Mouse (Mus musculus) kidney, postnatal 14 days (tissue): ENCODE measurements around the gene Fam196b.

Source experiments
- DNase-seq: peaks from one replicate; pipeline ENCODE4 v3.0.0; 2022; ENCODE audit warnings: mixed read lengths

The Fam196b gene

DNA sequence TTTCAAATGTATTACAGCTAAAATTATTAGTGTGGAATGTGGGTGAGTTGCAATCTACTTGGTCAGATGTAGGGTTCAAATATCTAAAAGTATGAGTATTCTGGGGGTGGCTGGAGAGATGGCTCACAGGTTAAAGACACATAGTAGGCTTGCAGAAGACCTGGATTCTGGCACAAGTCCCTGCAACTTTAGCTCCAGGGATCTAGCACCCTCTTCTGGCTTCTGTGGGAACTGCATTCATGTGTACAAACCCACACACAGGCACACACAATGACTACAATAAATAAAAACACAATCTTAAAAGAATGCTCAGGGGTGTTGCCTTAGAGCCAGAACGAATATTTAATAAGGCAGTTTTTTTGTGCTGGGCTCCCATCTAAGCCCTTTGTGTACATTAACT is 23.3 kb downstream of the Fam196b start:
- no peak for DNase-seq

DNA sequence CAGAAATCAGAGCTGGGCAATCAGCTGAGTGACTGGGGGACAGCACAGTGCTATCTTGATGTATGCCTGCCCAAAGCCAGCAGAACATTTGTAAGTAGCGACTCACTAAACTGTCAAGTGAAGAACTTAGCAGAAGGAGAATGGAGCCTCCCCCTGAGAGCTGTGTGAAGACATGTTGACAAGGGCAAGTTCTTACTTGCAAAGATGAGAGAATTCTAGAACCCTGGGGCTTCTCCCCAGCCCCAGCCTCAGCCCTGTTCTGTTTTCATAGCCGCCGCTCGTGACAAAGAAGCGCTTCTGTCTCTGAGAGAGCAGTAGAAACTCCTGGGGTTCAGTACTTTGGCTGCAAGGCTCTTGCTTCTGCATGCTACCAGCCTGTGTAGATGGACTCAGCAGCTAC is 25.1 kb downstream of the Fam196b start:
- no peak for DNase-seq

DNA sequence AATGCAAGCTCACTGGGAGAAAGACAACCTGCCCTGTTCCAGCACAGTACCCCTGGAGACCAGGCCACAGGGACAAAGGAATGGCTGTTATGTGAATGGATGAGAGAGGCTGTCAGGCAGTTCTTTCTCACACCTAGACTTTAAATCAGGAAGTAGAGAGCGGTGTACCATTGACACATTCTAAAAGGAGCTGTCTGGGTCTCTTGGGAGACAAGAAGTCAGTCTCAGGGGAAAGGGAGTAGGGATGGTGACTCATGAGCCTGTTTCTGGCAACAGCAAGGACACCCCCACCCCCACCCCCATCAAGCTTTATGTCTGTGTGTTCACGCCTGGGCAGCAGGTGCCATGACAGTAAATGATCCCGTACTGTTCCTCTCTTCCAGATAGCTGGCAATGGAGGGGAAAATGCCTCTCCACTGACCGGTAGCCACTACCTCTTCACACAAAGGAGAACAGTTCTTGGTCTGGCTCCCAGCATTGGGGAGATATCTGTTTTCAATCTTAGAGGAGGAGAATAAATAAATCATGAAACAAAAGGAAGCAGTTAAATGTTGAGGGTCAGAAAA is 29.2 kb downstream of the Fam196b start:
- no peak for DNase-seq

DNA sequence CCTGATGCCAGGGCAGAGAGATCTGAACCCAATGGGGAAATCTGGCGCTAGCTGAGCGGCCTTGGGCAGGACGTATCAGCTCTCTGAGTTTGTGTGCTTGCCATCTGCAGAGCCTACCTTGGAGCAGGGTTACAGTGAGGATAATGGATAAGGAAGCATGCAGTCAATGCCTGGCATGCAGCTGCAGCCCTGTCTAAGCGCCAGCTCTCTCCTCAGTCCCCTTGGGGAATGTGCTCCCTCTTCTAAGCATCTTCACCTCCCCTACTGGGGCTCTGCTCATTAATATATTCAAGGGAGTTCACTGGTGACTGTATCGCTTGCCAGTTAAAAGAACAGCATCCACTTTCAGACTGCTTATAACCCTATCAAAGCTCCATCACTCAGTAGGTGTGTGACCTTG is 29.7 kb downstream of the Fam196b start:
- no peak for DNase-seq

DNA sequence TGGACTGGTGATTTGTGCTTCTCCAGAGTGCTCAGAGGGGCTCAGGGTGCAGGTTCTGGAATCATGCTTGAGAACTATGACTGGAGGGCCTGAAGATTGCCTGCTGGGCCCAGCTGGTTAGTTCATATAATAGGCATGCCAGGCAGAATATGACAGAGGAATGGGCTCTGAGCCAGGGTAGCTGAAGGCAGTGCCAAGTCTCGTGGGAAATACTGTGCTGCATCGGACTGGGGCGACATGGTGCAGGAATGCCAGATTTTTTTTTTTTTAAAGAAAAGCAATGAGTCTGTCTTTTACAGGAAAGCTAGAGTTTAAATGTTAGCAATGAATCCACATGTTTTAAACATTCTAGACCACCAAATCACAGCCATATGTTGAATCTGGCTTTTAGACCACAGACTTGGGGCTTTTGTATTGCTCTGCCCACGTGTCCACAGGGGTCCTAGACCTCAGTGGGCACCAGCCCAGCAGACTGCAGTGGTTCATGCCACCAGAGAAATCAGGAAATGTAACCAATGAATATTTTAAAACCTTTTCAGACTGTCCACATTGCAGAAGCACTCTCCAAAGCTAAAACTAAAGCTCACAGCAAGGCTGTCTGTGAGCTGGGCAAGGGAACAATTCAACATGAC is 33.8 kb downstream of the Fam196b start:
- peak; percentile 67 for DNase-seq

DNA sequence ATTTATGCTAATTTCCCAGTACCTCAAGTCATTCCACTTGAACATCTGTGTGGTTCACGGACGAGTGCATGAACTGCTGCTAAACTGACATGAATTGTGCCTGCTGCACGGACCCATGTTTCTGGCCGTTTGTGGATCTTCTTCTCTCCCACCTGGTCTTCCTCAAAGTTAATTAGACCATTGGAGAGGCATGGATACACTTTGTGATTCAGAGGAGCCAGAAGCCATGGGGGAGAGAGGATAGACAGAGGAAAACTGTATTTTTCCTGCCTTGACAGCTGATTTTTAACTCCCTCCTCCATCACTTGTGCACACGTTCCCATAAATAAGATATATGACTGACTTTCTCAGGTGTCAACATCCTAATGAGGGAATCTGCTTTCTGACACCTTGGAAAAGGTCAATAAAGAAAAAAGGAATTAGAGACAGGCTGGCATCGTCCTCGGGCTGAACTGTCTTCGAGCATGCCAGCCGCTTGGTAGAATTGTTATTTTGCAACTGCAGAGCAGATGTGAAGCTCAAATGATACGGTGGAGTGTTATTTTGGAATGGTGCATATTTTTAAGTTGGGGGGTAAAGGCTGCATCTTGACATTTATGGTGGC is 34.9 kb downstream of the Fam196b start:
- no peak for DNase-seq

DNA sequence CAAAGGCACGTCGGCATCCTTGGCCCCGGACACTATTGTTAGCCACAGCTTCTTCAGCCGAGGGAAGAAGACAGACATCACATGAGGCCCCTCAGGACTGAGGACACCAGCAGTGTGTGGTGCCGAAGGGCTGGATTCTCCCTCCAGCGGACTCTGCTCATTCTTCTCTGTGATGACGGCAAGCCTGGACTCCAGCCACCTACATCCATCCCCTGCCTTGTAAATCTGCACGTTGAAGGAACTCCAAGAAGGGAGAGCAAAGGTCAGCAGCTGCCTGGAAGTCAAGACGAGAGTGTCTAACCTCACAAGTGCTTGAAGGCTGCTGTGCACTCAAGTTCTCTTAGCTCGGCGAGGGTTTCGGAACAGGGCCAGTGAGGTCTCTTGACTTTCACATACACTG is 40.8 kb downstream of the Fam196b start:
- peak; percentile 74 for DNase-seq

DNA sequence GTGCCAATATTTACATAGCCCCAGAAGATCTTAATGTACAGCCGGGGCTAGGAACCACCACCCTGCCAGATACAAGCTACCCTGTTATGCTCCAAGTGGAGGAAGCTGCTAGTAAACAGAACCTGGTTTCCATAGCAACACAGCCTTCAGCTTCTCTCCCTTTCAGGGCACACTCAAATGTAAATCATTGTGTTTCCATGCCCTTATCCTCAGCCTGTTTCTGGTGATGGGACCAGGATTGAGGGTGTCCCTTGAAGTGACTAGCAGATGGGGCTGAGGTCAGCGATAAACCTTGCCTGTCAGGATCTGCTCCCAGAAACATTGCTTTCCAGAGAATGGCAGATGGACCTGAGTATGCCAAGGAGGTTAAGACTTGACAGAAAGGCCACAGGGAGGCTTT is 41.5 kb downstream of the Fam196b start:
- no peak for DNase-seq

DNA sequence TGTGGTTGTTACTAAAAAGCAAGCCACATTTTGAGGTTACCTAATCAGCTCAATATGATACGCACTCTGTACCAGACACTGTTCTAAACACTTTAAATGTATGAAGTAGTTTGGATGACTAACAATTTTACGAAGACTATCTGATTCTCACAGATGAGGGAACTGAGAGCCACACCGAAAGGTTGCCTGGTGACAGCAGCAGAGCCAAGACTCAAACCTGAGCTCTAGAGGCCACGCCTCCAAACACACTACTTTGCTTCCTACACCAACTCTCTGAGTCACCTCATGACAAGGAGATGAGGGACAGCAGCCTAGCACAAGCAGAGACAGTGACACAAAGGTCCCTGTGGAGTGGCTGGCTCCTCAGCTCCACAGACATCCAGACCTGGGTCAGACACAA is 57.6 kb downstream of the Fam196b start:
- no peak for DNase-seq

DNA sequence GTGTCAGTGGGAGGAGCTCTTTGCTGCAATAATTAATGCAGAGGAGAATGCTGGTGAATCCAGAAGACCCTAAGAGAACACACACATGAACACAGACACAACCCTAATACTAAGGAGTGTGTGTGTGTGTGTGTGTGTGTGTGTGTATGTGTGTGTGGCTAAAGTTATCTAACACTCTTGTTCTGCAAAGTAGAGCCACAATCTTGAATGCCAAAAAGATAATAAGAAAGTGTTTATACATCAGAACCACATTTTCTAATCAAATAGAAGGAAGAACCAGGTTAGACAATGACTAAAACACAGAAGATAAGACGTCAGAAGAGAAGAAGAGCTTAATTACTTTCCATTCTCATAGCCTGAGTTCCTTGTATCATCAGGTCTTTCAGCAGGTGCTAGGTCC is 60.9 kb downstream of the Fam196b start:
- no peak for DNase-seq

DNA sequence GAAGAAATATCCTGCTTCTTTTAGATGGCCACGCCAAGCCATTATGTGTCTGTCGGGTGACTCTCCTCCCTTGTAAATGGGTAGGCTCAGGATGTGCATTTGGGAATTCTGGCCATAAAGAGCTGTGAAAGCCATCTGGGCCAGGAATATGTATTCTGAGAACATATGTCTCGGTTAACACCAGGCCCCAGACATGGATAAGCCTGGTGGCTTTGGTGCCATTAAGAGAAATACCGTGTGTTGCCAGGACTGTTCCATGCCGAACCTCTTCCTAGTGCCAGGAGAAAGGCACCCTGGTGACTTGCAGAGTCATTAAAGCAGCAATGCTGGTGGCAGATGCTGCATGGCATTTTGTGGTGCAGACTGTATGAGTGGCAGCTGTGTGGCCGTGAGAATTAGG is 63.0 kb downstream of the Fam196b start:
- DNase-seq, result no peak

DNA sequence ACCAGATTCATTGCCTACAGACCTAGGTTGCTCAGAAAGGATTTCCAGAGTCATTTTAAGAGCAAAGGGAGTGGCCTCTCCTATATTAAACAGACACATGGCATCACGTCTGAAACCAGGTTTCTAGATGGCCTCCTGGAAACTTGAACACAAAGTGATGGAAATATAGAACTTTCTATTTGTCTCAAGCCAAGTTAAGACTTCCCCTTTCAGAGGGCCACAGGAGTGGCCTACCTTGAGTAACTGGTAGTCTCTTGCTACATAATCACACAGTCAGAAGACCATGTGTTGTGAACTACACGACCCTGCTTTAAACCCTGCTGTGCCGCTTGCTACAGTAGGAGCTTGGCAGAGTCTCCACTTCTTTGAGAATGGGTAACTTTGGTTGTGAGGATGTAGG is 68.9 kb downstream of the Fam196b start:
- DNase-seq, result no peak

DNA sequence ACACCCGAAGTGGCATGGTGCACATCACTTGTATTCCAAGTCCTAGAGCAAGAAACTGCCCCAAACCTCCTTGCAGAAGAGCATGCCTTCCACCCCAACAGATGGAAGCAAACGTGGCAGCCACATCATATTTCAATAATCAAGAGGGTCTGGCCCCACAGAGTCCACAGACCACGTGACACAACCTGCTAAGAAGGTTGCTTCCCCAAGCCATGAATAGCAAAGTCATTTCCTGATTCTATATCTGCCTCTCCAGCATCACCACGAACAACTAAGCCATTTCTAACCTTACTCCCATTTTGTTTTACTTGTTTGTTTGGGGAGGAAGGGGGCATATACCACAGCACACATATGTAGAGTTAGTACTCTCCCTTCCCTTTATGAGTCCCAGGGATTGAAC is 69.6 kb downstream of the Fam196b start:
- no peak for DNase-seq

DNA sequence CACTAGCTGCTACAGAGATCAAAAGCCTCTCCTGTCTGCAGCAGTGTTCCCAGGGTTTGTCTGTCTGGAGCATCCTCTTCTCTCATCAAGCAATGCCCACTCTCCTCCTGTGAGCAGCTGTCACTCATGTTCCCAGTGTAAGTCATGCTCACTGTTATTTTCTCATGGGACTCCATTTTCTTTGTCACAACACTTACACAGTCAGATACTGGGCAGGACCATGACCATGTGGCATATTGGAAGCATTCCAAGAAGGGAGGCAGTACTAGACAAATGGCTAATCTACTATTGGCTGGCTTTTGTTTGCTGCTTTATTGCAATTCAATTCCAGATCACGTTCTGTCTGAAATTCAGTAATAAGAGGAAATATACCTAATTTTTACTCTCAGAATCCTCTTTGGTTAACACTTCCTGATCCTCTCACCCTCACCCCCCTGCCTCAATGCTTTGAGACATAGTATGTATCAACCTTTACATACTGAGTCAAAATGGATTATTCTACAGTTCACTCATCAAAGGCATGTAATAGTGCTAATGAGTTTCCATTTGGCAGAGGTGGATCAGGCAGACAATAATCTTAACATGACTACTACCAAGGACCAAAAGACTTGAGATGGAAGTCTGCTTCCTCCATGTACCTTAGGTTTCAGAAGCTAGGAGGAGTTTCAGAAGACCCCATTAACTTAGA is 70.5 kb downstream of the Fam196b start:
- DNase-seq, result no peak

DNA sequence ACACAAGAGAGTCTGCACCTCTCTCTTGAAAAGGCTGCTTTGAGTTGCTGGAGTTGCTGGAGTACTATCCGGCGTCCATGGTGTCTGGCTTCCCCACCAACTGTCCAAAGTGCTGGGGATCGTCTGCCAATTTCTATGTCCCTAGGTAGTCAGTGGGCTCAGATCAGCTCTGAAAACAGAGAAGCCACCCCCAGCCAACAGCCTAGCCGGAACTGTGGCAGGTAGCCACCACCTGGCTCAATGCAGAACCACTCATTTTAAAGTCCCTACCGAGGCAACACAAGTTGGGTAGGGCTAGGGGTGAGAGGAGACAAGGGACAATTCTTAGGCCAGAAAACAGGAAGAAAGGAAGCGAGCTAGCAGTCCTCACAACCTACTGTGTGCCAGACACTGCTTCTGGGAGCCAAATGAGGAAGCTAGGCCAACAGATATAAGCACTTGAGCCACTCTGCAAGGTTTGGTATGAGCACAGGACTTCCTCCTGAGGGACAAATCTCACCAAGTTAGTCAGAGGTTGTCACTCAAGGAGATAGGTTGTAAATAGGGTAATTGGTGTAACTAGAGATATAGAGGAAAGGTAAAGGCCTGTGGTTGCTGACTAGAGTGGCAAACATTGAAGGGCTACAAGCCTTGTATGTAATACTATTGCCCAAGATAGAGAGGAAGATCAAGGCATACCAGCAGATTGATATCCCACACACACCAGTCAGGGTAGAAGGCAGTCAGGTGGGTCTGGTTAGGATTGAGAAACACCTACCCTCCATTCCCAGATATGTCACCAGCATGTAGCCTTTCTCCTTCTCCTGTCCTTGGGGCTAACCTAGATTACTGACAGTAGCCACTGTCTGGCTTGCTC is 74.9 kb downstream of the Fam196b start:
- DNase-seq, result no peak

DNA sequence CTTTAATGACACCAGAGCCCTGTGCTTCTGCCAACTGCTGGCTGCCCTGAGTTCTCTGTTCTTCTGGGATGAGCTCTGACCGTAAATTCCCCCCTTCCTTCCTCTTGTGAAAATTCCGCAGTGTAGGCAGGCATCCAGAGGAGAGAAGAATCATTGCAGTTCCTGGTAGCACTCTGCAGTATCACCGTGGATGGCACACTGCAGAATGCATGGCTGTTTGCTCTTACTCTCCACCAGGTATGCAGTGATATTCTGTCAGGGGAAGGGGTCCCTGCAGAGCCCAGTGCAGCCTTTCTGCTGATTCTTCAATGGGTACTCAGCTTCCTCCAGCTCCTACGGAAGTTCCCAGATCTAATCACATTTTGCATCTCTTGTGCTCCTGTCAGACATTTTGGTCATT is 77.5 kb downstream of the Fam196b start:
- DNase-seq, result no peak

DNA sequence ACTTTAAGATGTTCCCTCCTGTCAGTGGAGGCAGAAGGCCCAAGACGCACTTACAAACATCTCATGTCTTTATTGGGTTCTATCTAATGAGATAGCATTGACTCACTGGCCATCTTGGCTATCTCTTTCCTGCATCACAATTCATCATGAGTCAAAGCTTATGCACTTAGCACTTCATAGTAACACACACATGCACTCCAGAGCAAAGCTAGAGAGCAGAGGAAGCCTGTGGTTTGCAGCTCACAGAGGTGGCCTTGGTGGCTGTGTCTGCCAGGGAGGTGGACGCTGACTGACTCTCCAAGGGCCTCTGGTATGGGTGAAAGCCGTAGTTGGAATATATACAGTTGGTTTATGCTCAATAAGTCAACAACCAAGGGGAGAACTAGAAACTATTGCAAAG is 81.2 kb downstream of the Fam196b start:
- no peak for DNase-seq

DNA sequence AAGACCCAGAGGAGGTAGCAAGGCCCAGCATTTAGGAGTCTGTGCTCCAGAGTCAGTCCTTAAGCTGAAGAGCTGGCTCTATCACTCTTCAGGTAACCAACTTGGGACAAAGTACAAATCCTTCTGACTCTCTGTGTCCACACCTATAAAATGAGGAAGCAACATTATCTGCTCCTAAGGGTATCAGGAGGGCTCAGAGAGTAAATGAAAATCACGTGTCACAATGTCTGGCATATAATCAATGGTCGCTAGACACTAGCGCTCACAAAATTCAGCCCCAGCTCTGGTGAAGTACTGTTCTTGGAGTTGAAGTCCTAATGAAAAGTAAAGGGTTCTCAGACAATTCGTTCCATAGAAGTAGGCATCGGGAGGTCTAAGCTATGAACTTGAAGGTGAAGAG is 83.0 kb downstream of the Fam196b start:
- DNase-seq, result no peak

DNA sequence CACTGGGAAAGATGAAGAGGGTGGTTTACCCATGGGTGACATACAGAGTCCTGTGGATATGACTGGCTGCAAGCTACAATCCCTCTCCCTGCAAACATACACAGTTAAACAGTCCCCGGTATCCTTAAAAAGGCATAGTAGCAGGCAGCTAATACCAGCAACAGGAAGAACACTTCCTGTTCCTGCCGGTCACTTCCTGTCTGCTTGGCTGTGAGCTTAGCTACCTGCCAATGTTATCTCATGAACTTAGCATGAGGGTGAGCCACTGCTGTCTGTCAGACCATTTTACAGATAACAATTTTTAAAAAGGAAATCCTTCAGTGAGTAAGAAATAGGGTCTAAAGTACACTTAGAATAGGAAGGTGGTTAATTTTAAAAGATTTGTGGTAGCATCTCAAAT is 83.9 kb downstream of the Fam196b start:
- no peak for DNase-seq

DNA sequence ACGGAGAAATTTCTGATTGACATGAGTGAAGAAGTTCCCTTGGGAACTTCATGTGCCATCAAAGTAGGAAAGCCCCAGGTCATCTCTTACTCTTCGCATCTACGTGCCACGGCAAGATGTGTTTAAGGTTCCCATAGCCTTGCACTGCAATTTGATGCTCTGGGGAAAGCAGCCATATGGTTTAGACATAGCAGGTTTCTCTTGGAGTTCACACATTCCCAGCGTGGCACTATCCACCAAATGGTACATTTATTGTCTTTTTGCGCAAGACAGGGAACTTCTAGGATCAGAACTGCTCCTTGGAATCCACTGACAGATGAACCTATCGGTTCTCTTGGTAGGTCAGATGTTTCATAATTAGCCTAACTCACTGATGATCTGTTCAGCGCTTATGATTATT is 86.7 kb downstream of the Fam196b start:
- DNase-seq, result no peak

DNA sequence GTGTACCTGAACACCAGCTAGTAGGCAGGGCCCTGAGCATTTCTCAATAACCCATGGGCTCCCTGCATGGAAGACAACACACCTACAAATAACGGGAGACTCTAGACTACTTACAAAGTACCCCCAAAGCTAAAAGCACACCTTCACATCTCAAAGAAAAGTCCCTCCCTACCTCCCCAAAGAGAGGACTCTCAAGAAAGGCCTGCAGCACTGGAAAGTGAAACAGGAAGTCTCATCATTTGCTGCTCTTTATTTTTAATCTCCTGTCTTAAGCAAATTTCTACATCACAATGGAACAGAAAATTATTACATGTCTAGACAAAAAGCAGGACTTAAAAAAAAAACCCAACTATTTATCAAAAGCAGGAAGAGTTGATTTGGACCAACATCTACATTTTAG is 90.7 kb downstream of the Fam196b start:
- no peak for DNase-seq

DNA sequence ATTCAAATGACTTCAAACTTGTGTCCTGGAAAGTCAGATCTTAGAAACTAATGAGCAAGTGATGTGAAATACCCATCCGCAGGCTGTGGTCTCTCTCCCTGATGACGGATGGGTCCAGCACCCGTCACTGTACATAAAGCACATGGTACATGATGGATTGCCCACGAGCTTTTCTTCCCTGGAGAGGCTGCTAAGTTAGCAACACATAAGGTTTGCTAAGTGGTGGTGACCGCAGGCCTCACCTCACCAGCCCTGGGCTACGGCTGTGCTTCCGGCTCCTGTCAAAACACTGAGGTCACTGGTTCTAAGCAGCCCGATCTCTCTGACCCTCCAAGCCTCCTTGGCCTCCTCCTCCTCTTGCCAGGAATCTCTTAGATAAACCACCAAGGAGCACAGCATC is 91.7 kb downstream of the Fam196b start:
- DNase-seq, result no peak

DNA sequence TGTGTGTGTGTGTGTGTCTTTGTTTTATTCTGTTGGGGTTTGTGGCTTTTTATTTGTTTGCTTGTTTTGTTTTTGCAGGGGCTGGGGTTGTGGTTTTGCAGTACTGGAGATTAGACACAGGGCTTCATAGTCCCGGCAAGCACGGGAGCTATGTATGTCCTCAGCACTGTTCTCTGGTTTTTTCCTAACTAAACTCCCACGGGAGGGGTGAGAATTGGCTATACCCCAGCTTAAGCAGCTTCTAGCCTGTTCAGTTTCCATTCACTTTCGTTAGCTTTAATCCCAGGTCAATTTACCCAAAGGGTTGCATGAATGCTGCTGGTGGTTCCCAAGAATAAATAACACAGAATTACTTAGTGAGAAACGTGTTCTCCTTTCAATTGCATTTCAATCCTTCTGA is 92.2 kb downstream of the Fam196b start:
- DNase-seq, result no peak
